Mouse (Mus musculus): ENCODE measurements around the gene Fam114a2. TPM values are rescaled to one million over a fixed set of nuclear protein-coding genes. Genes with fewer than 3 reads are reported as not detected.

Gene Fam114a2
- polyA plus RNA-seq, 1 experiment from 2014 or later, result 57.4 TPM

DNA sequence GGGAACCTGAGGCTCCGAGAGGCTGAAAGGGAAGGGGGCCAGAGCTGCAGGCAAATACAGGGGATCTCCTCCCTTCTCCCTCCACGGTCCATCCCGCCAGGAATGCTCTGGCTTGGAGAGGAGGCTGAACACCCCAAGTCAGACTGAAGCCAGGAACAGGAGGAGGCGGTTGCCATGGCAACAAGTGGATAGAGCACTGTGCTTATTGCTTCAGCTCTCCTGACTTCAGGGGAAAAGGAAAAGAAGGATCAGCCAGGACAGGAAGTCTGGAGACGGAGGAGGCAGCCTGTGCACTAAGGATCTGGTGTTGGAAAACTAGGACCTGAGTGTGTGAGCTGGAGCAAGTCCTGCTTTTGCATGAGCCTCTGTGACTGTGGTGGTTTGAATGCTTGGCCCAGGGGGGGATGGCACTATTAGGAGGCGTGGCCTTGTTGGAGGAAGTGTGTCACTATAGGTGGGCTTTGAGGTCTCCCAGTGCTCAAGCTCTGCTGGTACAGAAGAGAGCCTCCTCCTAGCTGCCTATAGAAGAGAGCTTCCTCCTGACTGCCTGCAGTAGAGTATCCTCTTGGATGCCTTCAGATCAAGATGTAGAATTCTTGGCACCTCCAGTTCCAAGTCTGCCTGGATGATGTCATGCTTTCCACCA lies 44.0 kb downstream of the Fam114a2 start:
- H3K4me1 ChIP-seq (replicated peaks), result no peaks in the 10 kb centered on the region
- no peak overlapping the region for H3K4me3 ChIP-seq
- H3K9me3 ChIP-seq (replicated peaks), result no peaks in the 10 kb centered on the region
- H3K27me3 ChIP-seq, result no peaks in the 10 kb centered on the region
- no peak overlapping the region for H3K4me2 ChIP-seq
- no peak overlapping the region for H3K9ac ChIP-seq
- H3K36me3 ChIP-seq, result peaks cover 4% of the 10 kb centered on the region; the same call in 1 of the 2 replicates
- no peak for ATAC-seq (replicated peaks; ENCODE audit: insufficient number of reproducible peaks, insufficient read depth, low FRiP score, low read depth)
- H3K27ac ChIP-seq, result no peak overlapping the region
- WGBS, result 59% methylated on average over 6 of the region's 6 CpGs

DNA sequence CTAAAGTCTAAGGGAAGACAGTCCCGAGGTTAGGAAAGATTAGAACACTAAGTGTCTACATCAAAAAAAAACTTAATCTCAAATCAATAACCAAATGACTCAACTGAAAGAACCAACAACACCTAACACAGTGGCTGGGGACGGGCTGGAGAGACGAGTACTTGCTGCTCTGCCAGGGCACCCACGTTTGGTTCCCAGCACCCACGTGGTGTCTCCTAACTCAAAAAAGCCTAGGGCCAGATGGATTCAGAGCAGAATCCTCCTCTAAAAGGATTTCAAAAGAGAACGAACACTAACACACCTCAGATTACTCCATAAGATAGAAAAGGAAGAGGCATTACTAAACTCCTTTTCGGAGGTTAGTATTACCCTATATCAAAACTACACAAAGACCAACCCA lies 47.4 kb downstream of the Fam114a2 start:
- Histone ChIP-seq H3K9me3 (replicated peaks) (no peaks in the 10 kb centered on the region), H3K4me1 (replicated peaks) (0 out of 2 replicates have a peak, but pooled peaks cover 3% of the 10 kb centered on the region), H3K4me2 (no peak overlapping the region), H3K9ac (no peak overlapping the region), H3K27me3 (0 out of 2 replicates have a peak, but pooled peaks cover 2% of the 10 kb centered on the region), H3K27ac (no peak overlapping the region), H3K36me3 (no peaks in the 10 kb centered on the region), H3K4me3 (no peak overlapping the region)
- 81% methylated on average over 7 of the region's 7 CpGs for WGBS
- no peak for ATAC-seq (replicated peaks; ENCODE audit: insufficient number of reproducible peaks, insufficient read depth, low FRiP score, low read depth)

DNA sequence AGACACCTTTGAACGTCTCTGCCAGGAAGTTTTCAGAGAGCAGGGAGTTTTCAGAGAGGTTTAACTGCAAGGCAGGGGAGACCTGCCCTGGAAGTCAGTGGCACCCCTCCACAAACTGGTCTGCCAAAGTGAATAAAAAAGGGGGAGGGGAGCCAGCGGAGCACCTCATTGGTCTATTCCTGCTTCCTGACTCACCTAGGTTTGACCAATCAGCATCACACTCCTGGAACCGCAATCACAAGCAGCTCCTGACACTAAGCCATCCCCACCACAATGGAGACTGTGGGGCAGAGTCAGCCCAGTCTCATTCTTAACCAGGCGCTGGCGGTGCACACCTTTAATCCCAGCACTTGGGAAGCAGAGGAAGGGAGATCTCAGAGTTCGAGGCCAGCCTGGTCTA lies 48.4 kb downstream of the Fam114a2 start:
- H3K27me3 ChIP-seq, result 0 out of 2 replicates have a peak, but pooled peaks cover 2% of the 10 kb centered on the region
- H3K9me3 ChIP-seq (replicated peaks), result no peaks in the 10 kb centered on the region
- H3K36me3 ChIP-seq, result no peaks in the 10 kb centered on the region
- 0 out of 2 replicates have a peak, but pooled peaks cover 3% of the 10 kb centered on the region for H3K4me1 ChIP-seq (replicated peaks)
- no peak for ATAC-seq (replicated peaks; ENCODE audit: insufficient number of reproducible peaks, insufficient read depth, low FRiP score, low read depth)
- H3K27ac ChIP-seq, result no peak overlapping the region
- 44% methylated on average over 6 of the region's 6 CpGs for WGBS
- H3K4me2 ChIP-seq, result no peak overlapping the region
- H3K4me3 ChIP-seq, result no peak overlapping the region
- no peak overlapping the region for H3K9ac ChIP-seq

DNA sequence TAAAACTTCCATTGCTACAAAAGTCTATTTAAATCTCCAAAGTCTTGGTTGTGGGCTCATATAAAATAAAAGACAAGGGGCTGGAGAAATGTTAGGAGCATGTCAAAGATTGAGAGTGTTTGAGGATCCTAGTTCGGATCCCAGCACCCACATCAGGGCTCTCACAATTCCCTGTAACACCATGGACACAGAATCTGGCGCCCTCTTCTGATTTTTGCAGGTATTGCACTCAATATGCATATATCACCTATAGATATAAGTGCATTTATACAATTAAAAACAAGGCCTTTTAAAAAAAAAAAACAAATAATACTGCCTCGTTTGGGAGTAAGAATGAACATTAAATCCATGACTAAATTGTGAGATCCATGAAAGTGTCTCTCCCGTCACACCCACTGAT lies 49.7 kb downstream of the Fam114a2 start:
- 0 out of 2 replicates have a peak, but pooled peaks cover 2% of the 10 kb centered on the region for H3K27me3 ChIP-seq
- H3K4me3 ChIP-seq, result no peak overlapping the region
- no peak overlapping the region for H3K9ac ChIP-seq
- no peak overlapping the region for H3K4me2 ChIP-seq
- H3K27ac ChIP-seq, result no peak overlapping the region
- WGBS, result 66% methylated on average over 4 of the region's 4 CpGs
- 0 out of 2 replicates have a peak, but pooled peaks cover 3% of the 10 kb centered on the region for H3K4me1 ChIP-seq (replicated peaks)
- no peaks in the 10 kb centered on the region for H3K9me3 ChIP-seq (replicated peaks)
- no peak for ATAC-seq (replicated peaks; ENCODE audit: insufficient number of reproducible peaks, insufficient read depth, low FRiP score, low read depth)
- no peaks in the 10 kb centered on the region for H3K36me3 ChIP-seq

DNA sequence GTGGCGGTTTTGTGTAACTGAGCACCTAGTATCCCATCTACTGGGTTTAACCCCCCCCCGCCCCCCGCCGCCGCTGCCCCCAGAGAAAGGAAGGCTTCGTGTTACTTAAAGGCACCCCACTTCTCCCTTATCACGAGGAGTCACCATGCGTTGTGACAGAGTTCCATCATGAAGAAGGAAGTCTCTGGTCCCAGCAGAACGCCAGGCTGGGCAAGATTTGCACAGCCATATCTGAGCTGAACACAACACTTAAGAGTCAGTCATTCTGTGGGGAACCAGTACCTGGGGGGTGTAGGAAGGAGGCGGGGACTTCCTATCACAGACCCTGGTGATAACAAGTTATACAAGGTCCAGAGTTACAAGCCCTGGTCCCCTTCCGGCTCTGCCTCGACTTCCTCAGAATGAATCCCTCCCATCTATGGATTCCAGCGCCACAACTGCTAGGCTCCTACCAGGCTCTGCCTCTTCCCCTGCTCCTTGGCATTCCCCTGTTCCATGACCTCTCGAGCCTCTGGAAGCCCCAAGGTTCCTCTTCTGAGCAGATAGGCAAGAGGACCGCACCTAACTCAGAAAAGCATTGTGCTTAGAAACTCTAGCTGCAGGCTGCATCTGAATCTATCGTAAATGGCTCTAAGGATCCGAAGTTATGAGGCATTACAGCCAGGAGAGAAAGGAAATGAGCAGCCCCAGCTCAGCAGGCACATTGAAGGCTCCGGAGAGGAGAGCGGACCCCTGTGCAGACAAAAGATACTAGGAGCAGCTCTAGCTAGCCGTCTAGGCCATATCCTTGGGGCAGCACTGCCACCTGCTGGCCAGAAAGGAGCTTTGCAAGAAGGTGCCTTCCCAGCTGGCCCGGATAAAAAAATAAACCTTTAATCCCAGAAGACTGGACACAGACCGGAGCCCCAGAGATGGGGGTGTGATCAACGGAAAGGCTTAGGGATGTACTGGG lies 51.0 kb downstream of the Fam114a2 start:
- Histone ChIP-seq H3K4me3 (no peak overlapping the region), H3K4me1 (replicated peaks) (0 out of 2 replicates have a peak, but pooled peaks cover 3% of the 10 kb centered on the region), H3K4me2 (peak overlapping the region; percentile 19; the same call in 1 of the 2 replicates), H3K9ac (no peak overlapping the region), H3K27me3 (0 out of 2 replicates have a peak, but pooled peaks cover 2% of the 10 kb centered on the region), H3K36me3 (no peaks in the 10 kb centered on the region), H3K9me3 (replicated peaks) (no peaks in the 10 kb centered on the region), H3K27ac (no peak overlapping the region)
- ATAC-seq (replicated peaks; ENCODE audit: insufficient number of reproducible peaks, insufficient read depth, low FRiP score, low read depth), result 0 out of 2 replicates have a peak, but pooled peaks have one; percentile 69
- WGBS, result 43% methylated on average over 23 of the region's 23 CpGs

DNA sequence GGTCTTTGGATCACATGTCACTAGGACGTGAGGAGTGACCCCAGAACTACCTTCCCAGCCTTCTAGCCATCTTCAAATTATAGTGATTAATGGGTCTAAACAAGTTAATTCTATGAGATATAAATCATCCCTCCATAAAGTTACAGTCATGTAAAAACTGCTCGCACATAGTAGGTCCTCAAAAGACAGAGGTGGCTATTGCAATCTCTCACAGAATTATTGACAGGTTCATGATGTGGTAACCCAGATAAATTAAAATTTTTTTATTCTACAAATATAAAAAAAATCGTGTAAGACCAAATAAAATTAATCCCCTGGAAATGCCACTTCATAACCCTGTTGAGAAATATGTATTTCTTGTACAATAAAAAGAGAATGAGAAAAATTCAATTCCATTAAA lies 52.6 kb downstream of the Fam114a2 start:
- H3K4me3 ChIP-seq, result no peak overlapping the region
- 0 out of 2 replicates have a peak, but pooled peaks cover 3% of the 10 kb centered on the region for H3K4me1 ChIP-seq (replicated peaks)
- H3K9me3 ChIP-seq (replicated peaks), result no peaks in the 10 kb centered on the region
- H3K9ac ChIP-seq, result no peak overlapping the region
- no peak for ATAC-seq (replicated peaks; ENCODE audit: insufficient number of reproducible peaks, insufficient read depth, low FRiP score, low read depth)
- no peaks in the 10 kb centered on the region for H3K36me3 ChIP-seq
- no peak overlapping the region for H3K4me2 ChIP-seq
- 66% methylated on average over 3 of the region's 3 CpGs for WGBS
- no peak overlapping the region for H3K27ac ChIP-seq
- H3K27me3 ChIP-seq, result 0 out of 2 replicates have a peak, but pooled peaks cover 2% of the 10 kb centered on the region

DNA sequence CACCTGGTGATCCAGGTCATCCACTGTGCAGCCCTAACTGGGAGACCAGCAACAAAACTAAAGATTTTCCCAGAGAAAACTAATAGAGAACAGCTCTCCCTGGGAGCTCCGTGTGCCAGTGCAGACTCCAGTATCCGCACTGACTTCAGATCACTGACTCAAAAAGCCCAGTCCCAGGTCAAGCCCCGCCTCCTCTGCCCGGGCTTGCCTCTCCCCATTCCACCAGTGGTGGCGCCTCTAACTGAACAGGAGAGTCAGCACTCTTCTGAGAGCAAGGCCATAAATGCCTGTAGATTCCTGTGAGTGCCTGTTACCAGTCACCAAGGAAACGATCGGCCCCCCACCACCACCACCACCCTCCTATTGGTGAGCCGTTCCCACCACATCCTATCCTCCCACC lies 53.4 kb downstream of the Fam114a2 start:
- no peak overlapping the region for H3K4me3 ChIP-seq
- H3K36me3 ChIP-seq, result no peaks in the 10 kb centered on the region
- H3K27ac ChIP-seq, result no peak overlapping the region
- H3K4me2 ChIP-seq, result no peak overlapping the region
- ATAC-seq (replicated peaks; ENCODE audit: insufficient number of reproducible peaks, insufficient read depth, low FRiP score, low read depth), result no peak
- 0 out of 2 replicates have a peak, but pooled peaks cover 2% of the 10 kb centered on the region for H3K27me3 ChIP-seq
- 49% methylated on average over 8 of the region's 8 CpGs for WGBS
- no peak overlapping the region for H3K9ac ChIP-seq
- H3K9me3 ChIP-seq (replicated peaks), result no peaks in the 10 kb centered on the region
- H3K4me1 ChIP-seq (replicated peaks), result 0 out of 2 replicates have a peak, but pooled peaks cover 3% of the 10 kb centered on the region

DNA sequence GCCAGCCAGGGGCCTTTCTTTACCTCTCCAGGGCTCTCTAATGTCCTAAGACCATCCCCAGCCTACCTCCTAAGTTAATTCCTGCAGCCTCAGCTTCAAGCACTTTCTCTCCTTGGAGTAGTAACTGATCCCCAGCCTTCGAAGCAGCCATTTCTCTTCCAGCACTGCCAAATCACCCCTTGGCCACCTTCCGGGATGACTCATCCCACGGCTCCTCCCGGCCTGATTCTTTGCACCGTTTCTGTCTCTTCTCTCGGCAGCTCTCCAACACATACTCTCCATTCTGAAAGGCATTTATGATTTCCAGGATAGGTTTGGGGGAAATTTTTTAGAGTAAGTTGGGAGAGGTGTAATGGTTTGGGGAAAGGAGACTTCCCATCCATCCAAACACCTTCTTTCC lies 58.7 kb downstream of the Fam114a2 start:
- no peak for ATAC-seq (replicated peaks; ENCODE audit: insufficient number of reproducible peaks, insufficient read depth, low FRiP score, low read depth)
- WGBS, result 54% methylated on average over 6 of the region's 6 CpGs
- Histone ChIP-seq H3K4me2 (no peak overlapping the region), H3K4me1 (replicated peaks) (no peaks in the 10 kb centered on the region), H3K27ac (no peak overlapping the region), H3K4me3 (no peak overlapping the region), H3K9me3 (replicated peaks) (no peaks in the 10 kb centered on the region), H3K36me3 (no peaks in the 10 kb centered on the region), H3K9ac (no peak overlapping the region), H3K27me3 (no peaks in the 10 kb centered on the region)

DNA sequence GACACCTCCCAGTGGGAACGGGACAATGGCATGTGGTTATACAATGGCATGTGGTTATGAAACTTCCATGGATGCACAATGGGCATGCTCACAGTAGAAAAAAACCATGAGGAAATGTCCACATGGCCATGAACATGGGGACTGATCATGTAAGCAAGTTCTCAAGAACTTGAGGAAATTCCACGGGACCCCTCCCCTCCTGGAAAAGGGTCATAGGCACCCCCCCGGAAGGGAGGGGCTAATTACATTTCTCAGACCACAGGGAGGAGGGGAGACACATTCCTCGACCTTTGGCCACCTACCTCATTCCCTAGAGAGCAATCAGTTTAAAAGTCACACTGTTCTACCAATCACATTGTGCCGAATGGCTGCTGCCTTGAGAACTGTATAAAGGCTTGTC lies 64.0 kb downstream of the Fam114a2 start:
- H3K9me3 ChIP-seq (replicated peaks), result no peaks in the 10 kb centered on the region
- H3K4me3 ChIP-seq, result no peak overlapping the region
- no peak overlapping the region for H3K4me2 ChIP-seq
- H3K27ac ChIP-seq, result no peak overlapping the region
- no peaks in the 10 kb centered on the region for H3K4me1 ChIP-seq (replicated peaks)
- H3K9ac ChIP-seq, result no peak overlapping the region
- no peaks in the 10 kb centered on the region for H3K36me3 ChIP-seq
- no peaks in the 10 kb centered on the region for H3K27me3 ChIP-seq
- no peak for ATAC-seq (replicated peaks; ENCODE audit: insufficient number of reproducible peaks, insufficient read depth, low FRiP score, low read depth)
- WGBS, result 51% methylated on average over 5 of the region's 5 CpGs

DNA sequence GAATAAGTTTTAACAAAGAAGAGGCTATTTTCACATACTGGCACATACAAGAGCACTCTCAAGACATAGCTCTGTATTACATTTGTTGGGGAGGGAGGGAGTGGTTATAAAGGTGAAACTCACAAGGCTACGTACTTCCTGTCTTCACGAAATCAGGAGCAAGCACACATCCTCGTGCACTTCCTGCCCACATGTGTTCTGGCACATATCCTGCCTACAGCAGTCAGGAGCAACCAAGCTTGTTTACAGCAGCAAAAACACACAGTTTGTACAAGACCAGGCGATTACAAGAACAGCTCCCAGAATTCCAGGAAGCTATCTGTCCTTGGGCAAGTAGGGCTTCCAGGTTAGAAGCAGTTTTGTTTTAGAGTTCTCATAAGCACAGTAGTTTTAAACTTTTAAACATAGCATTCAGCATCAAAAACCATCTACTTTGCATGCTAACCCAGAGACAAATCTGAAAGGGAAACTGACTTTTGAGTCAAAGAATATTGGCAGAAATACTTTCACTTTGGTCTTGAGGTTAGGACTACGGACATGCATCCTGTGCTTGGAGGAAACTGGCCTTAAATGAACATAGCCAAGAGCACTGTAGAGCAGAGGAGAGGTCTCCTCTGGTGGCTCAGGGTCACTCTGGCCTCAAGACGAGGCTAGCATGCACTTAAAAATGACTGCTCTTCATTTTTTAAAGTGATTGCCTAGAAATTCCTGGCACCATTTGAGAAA lies 73.0 kb downstream of the Fam114a2 start:
- WGBS, result 47% methylated on average over 6 of the region's 6 CpGs
- ATAC-seq (replicated peaks; ENCODE audit: insufficient number of reproducible peaks, insufficient read depth, low FRiP score, low read depth), result no peak; the same call in 1 of the 2 replicates
- H3K27ac ChIP-seq, result 0 out of 2 replicates have a peak overlapping the region, but pooled peaks have one; percentile 18

DNA sequence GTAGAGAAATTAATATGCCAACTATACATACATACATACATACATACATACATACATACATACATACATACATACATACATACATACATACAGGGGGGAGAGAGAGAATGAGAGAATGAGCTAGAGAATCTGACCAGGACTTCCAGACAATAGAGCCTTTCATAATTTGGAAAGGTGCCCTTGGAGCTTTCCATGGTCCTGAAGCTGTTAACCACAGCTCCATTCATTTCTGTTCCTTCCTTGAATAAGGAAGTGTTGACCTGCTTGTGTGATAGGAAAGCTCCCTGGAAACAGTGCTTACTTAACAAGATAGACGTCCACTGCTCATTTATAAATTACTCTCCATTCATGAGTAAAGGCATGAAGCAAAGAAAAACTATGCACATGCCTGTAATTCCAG lies 84.3 kb downstream of the Fam114a2 start:
- Histone ChIP-seq H3K4me2 (no peak overlapping the region), H3K9me3 (replicated peaks) (no peaks in the 10 kb centered on the region), H3K4me1 (replicated peaks) (no peaks in the 10 kb centered on the region), H3K4me3 (no peak overlapping the region), H3K27me3 (no peaks in the 10 kb centered on the region), H3K27ac (no peak overlapping the region), H3K9ac (no peak overlapping the region), H3K36me3 (no peaks in the 10 kb centered on the region)
- ATAC-seq (replicated peaks; ENCODE audit: insufficient number of reproducible peaks, insufficient read depth, low FRiP score, low read depth), result no peak
- 3% methylated on average over 1 of the region's 1 CpGs for WGBS

More for the DNA sequence above, 73.0 kb downstream of the Fam114a2 start:
- H3K4me3 ChIP-seq, result no peak overlapping the region
- no peak overlapping the region for H3K4me2 ChIP-seq
- H3K9ac ChIP-seq, result no peak overlapping the region
- H3K27me3 ChIP-seq, result no peaks in the 10 kb centered on the region
- H3K4me1 ChIP-seq (replicated peaks), result no peaks in the 10 kb centered on the region
- no peaks in the 10 kb centered on the region for H3K36me3 ChIP-seq
- H3K9me3 ChIP-seq (replicated peaks), result no peaks in the 10 kb centered on the region
